Mouse (Mus musculus): ENCODE measurements around the gene Nabp2.

GRCm38 (mm10) chr10:128457676-128458075, 46.4 kb upstream of the Nabp2 start:
- TF ChIP-seq EP300 (IDR thresholded peaks at IDR 0.05; ENCODE audit: low read length) (no peak), ZC3H11A (IDR thresholded peaks at IDR 0.05; ENCODE audit: low read depth, low read length) (no peak)
